Mouse (Mus musculus): ENCODE measurements around the gene Ing2. TPM values are rescaled to one million over a fixed set of nuclear protein-coding genes. Genes with fewer than 3 reads are reported as not detected.

Gene Ing2
- polyA plus RNA-seq, 1 experiment, result 1.6 TPM

DNA sequence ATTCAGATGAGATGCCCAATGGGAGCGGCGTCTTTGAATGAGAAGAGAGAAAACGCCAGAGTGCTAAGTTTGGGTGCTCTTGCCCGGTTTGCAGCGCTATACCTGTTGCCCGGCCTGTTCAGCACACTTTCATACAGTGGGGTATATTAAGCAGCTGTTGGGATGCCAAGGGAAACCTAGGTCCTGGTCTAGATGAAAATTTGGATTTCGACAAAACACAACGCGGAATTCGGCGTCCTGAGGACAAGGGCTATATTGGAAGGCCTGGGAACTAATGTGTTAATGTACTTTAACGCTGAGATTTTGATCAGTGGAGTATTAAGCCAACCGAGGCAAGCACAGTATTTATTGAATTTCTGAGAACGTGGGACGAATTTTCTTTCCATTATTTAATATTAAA, 868 bp upstream of the Ing2 start:
- H3K4me1 ChIP-seq (ENCODE audit: control insufficient read depth, insufficient read depth, insufficient read length, low read length), result no peaks in the 10 kb centered on the region
- peak overlapping the region; percentile 94 for H3K4me3 ChIP-seq (ENCODE audit: low read depth, low read length)
- TF ChIP-seq POLR2A (IDR thresholded peaks at IDR 0.05; ENCODE audit: low read depth, low read length) (no peak), CTCF (IDR thresholded peaks at IDR 0.05; ENCODE audit: extremely low read depth, insufficient read length, insufficient replicate concordance, low read depth, low read length) (no peak)
- H3K27ac ChIP-seq (ENCODE audit: insufficient read depth, low read depth, low read length), result peak overlapping the region; percentile 95; the same call in 1 of the 2 replicates
- 2% methylated on average over 15 of the region's 15 CpGs for WGBS
- no peaks in the 10 kb centered on the region; the same call in 1 of the 2 replicates for H3K36me3 ChIP-seq (ENCODE audit: control insufficient read depth, insufficient read depth, low read length)
- no peaks in the 10 kb centered on the region for H3K27me3 ChIP-seq (ENCODE audit: control insufficient read depth, insufficient read depth, low read length)

DNA sequence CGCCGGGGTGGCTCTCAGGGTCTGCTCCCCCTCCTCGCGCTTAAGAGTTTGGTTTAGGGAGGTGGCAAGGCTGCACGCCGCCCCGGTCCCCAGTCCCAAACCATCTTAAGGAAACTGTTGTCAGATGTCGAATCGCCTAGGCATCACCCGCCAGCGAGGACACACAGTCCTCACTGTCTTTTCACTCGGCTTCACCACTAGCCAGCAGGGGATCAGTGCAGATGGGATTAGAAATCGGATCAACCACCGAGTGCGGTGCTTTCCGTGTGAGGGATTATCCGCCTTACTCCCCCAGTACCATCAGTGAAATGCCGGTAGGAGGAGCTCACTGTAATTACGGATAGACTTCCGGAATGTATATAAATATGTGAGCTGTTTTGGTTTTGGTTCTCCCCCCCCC, 430 bp upstream of the Ing2 start:
- peak overlapping the region; percentile 94 for H3K4me3 ChIP-seq (ENCODE audit: low read depth, low read length)
- WGBS, result under 1% methylated on average over 20 of the region's 20 CpGs
- no peaks in the 10 kb centered on the region for H3K27me3 ChIP-seq (ENCODE audit: control insufficient read depth, insufficient read depth, low read length)
- TF ChIP-seq CTCF (IDR thresholded peaks at IDR 0.05; ENCODE audit: extremely low read depth, insufficient read length, insufficient replicate concordance, low read depth, low read length) (peak; percentile 38; the same call in 1 of the 2 replicates), POLR2A (IDR thresholded peaks at IDR 0.05; ENCODE audit: low read depth, low read length) (no peak)
- H3K4me1 ChIP-seq (ENCODE audit: control insufficient read depth, insufficient read depth, insufficient read length, low read length), result no peaks in the 10 kb centered on the region
- H3K36me3 ChIP-seq (ENCODE audit: control insufficient read depth, insufficient read depth, low read length), result no peaks in the 10 kb centered on the region; the same call in 1 of the 2 replicates
- H3K27ac ChIP-seq (ENCODE audit: insufficient read depth, low read depth, low read length), result peak overlapping the region; percentile 95

DNA sequence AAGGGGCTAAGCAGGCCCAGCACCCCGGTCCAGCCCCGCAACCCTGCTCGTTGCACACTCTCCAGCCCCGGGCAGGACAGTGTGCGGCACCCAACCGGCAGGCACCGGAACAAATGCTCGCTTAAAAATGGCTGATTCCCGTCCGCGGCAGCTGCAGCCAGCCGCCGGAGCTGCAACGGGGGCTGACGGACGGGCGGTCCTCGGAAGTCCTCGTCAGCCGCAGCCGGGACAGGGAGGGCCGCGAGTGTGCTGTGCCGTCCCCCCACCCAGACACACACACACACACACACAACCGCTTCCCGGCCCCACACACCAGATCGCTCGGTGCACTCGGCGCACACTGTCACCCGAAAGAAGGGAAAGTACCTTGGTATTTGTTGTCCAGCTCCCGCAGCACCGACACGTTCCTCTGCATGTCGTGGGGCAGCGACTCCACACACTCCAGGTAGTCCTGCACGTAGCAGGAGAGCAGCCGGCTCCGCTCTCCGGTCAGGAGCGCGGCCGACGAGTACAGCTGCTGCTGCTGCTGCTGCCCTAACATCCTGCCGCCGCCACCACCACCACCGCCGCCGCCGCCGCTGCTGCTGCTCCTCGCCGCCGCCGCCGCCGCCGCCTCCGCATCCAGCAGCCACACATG, 1.1 kb downstream of the Ing2 start:
- peak overlapping the region; percentile 81 for H3K4me3 ChIP-seq (ENCODE audit: low read depth, low read length)
- peak overlapping the region; percentile 74 for H3K27ac ChIP-seq (ENCODE audit: insufficient read depth, low read depth, low read length)
- H3K4me1 ChIP-seq (ENCODE audit: control insufficient read depth, insufficient read depth, insufficient read length, low read length), result no peaks in the 10 kb centered on the region
- TF ChIP-seq POLR2A (IDR thresholded peaks at IDR 0.05; ENCODE audit: low read depth, low read length) (0 out of 2 replicates have a peak, but pooled peaks have one; percentile 6), CTCF (IDR thresholded peaks at IDR 0.05; ENCODE audit: extremely low read depth, insufficient read length, insufficient replicate concordance, low read depth, low read length) (no peak)
- WGBS, result under 1% methylated on average over 59 of the region's 59 CpGs
- H3K27me3 ChIP-seq (ENCODE audit: control insufficient read depth, insufficient read depth, low read length), result no peaks in the 10 kb centered on the region
- H3K36me3 ChIP-seq (ENCODE audit: control insufficient read depth, insufficient read depth, low read length), result no peaks in the 10 kb centered on the region; the same call in 1 of the 2 replicates

DNA sequence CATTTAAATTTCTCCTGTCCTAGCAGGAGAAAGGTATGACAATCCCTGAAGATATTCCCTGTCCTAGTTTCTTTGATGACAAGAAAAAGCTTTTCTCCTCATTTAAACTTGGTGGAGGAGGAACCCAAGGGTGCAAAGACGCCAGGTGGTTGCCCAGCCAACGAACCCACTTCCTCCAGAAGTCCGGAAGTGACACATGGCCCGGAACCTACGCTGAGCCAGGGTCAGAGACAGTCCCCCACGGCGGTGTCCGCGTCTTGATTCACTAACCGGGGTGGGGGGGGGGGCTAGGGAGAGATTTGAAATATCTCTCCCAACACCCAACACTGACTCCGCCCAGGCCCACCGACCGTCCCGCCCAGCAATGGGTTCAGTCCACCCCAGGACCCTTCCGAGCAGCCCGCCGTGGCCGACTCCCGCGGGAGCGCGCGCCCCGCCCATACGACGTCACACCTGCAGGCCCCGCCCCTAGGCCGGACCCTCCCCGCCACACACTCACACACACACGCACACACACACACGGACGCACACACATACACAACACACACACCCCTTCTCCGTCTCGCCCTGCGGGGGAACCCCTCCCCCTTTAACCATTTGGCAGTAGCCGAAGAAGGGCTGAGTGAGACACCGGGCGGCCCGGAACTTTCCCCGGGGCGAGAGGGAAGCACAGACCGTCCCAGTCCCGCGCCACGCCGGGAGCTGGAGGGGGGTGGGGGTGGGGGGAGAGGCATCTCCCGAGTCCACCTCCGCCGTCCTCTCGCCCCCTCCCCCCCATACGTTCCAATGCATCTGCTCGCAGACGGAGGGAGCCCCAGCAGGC, 1.8 kb downstream of the Ing2 start:
- Histone ChIP-seq H3K4me1 (ENCODE audit: control insufficient read depth, insufficient read depth, insufficient read length, low read length) (no peaks in the 10 kb centered on the region), H3K4me3 (ENCODE audit: low read depth, low read length) (peak overlapping the region; percentile 81), H3K27ac (ENCODE audit: insufficient read depth, low read depth, low read length) (peak overlapping the region; percentile 62), H3K36me3 (ENCODE audit: control insufficient read depth, insufficient read depth, low read length) (peaks cover 6% of the 10 kb centered on the region), H3K27me3 (ENCODE audit: control insufficient read depth, insufficient read depth, low read length) (no peaks in the 10 kb centered on the region)
- TF ChIP-seq CTCF (IDR thresholded peaks at IDR 0.05; ENCODE audit: extremely low read depth, insufficient read length, insufficient replicate concordance, low read depth, low read length) (no peak), POLR2A (IDR thresholded peaks at IDR 0.05; ENCODE audit: low read depth, low read length) (peak; percentile 6; the same call in 1 of the 2 replicates)
- under 1% methylated on average over 53 of the region's 53 CpGs for WGBS

DNA sequence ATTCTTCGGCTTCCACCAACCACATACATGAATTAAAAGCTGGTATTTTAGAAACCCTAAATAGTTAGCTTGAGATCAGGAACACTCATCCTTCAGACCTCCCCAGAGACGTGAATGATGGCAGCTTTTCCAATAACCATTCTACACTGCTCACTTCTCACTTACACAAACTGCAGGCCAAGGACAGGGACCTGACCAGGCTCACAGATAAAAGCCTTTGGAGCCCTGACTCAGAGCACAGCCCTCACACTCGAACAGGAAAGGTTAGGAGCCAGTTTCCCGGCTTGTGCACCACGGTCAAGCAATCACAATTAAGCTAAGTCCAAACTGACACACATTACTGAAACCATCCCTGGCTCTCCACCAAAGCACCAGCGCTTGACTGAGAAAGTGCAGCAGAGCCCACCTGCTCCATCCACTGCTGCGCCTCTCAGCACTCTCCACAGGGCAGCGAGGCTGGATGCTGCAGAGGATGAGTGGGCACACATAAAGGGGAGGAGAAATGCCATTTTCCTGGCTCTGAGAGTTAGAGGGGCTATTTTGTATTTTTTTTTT, 11.0 kb downstream of the Ing2 start:
- Histone ChIP-seq H3K27ac (ENCODE audit: insufficient read depth, low read depth, low read length) (no peak overlapping the region), H3K4me3 (ENCODE audit: low read depth, low read length) (no peak overlapping the region), H3K4me1 (ENCODE audit: control insufficient read depth, insufficient read depth, insufficient read length, low read length) (no peaks in the 10 kb centered on the region), H3K36me3 (ENCODE audit: control insufficient read depth, insufficient read depth, low read length) (peaks cover 10% of the 10 kb centered on the region), H3K27me3 (ENCODE audit: control insufficient read depth, insufficient read depth, low read length) (no peaks in the 10 kb centered on the region; the same call in 1 of the 2 replicates)
- TF ChIP-seq CTCF (IDR thresholded peaks at IDR 0.05; ENCODE audit: extremely low read depth, insufficient read length, insufficient replicate concordance, low read depth, low read length) (no peak), POLR2A (IDR thresholded peaks at IDR 0.05; ENCODE audit: low read depth, low read length) (no peak)
- WGBS, result 88% methylated on average over 8 of the region's 8 CpGs

DNA sequence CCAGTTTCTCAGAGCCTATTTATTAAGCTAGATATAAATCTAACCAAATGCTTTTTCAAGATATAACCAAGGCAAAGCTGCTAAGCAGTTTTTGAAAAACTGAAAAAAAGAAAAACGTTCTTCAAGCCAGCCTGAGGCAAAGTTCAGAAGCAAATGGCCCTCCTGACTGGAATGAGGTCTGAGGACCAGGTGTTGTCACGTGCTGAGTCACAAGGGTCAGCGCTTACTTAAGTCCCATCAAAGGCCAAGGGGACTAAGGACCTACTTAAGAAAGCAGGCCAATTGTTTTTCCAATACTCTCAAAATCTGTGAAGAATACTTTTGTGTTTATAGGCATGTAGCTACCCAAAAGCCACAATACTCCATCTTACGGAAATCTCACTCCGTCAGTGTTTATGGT, 12.2 kb downstream of the Ing2 start:
- no peak overlapping the region for H3K4me3 ChIP-seq (ENCODE audit: low read depth, low read length)
- TF ChIP-seq POLR2A (IDR thresholded peaks at IDR 0.05; ENCODE audit: low read depth, low read length) (no peak), CTCF (IDR thresholded peaks at IDR 0.05; ENCODE audit: extremely low read depth, insufficient read length, insufficient replicate concordance, low read depth, low read length) (no peak)
- WGBS, result 73% methylated on average over 5 of the region's 5 CpGs

More for the DNA sequence above, 12.2 kb downstream of the Ing2 start:
- H3K4me1 ChIP-seq (ENCODE audit: control insufficient read depth, insufficient read depth, insufficient read length, low read length), result no peaks in the 10 kb centered on the region
- H3K27me3 ChIP-seq (ENCODE audit: control insufficient read depth, insufficient read depth, low read length), result no peaks in the 10 kb centered on the region; the same call in 1 of the 2 replicates
- H3K27ac ChIP-seq (ENCODE audit: insufficient read depth, low read depth, low read length), result no peak overlapping the region
- H3K36me3 ChIP-seq (ENCODE audit: control insufficient read depth, insufficient read depth, low read length), result 0 out of 2 replicates have a peak, but pooled peaks cover 4% of the 10 kb centered on the region

Measured in small intestine, adult 2 months (tissue).